Mouse (Mus musculus) MEL (cell line): ENCODE measurements around the gene Tpx2. TPM values are rescaled to one million over a fixed set of nuclear protein-coding genes. Genes with fewer than 3 reads are reported as not detected.

Source experiments
- DNase-seq: peaks from one replicate; pipeline ENCODE4 v3.0.0; 2011; ENCODE audit warnings: low read depth, low spot score
- H3K27ac ChIP-seq: 2 replicates; pipeline ENCODE4 v1.5.1; 2012; ENCODE audit warnings: low read depth, mild to moderate bottlenecking, control low read depth, low read length, moderate library complexity; ENCODE audit not compliant: control insufficient read depth
- H3K27me3 ChIP-seq, 2 experiments: fragments of 150-350 bp in 1 of 2; sonication (generic) in 1 of 2; 2 replicates each; pipeline ENCODE4 v1.6.1; 2012; ENCODE audit warnings: low read length in 2 of 2, mild to moderate bottlenecking in 2 of 2, improper control_type of control experiment in 1 of 2, moderate library complexity in 1 of 2; ENCODE audit not compliant: insufficient read depth in 2 of 2, control insufficient read depth in 1 of 2
- H3K36me3 ChIP-seq, 2 experiments: 2 replicates each; pipeline ENCODE4 v1.6.1; 2012 to 2014; ENCODE audit warnings: low read length in 2 of 2, improper control_type of control experiment in 1 of 2, inconsistent platforms in 1 of 2, mild to moderate bottlenecking in 1 of 2; ENCODE audit not compliant: insufficient read depth in 2 of 2, control insufficient read depth in 1 of 2
- H3K4me1 ChIP-seq, 2 experiments: fragments of 150-350 bp in 1 of 2; sonication (generic) in 1 of 2; 2 replicates each; pipeline ENCODE4 v1.6.1; 2012; ENCODE audit warnings: low read length in 2 of 2, improper control_type of control experiment in 1 of 2, mild to moderate bottlenecking in 1 of 2; ENCODE audit not compliant: insufficient read depth in 2 of 2, control insufficient read depth in 1 of 2
- H3K4me3 ChIP-seq, 2 experiments: fragments of 150-350 bp in 1 of 2; sonication (generic) in 1 of 2; 2 replicates each; pipeline ENCODE4 v1.5.1; 2012; ENCODE audit warnings: low read depth in 2 of 2, low read length in 2 of 2, mild to moderate bottlenecking in 2 of 2, moderate library complexity in 2 of 2, control low read depth in 1 of 2, improper control_type of control experiment in 1 of 2; ENCODE audit not compliant: control insufficient read depth in 1 of 2, insufficient read depth in 1 of 2
- H3K79me2 ChIP-seq: 2 replicates; pipeline ENCODE4 v1.6.1; 2012; ENCODE audit warnings: mild to moderate bottlenecking, low read length, moderate library complexity; ENCODE audit not compliant: control insufficient read depth, poor library complexity, insufficient read depth
- H3K9ac ChIP-seq: 2 replicates; pipeline ENCODE4 v1.6.1; 2012; ENCODE audit warnings: low read depth, mild to moderate bottlenecking, control low read depth, low read length, moderate library complexity; ENCODE audit not compliant: control insufficient read depth, poor library complexity, severe bottlenecking
- H3K9me3 ChIP-seq: fragments of 150-350 bp; sonication (generic); replicated peaks from 2 replicates; pipeline ENCODE4 v1.6.1; 2012; ENCODE audit warnings: mild to moderate bottlenecking, low read length, improper control_type of control experiment, moderate library complexity; ENCODE audit not compliant: insufficient read depth
- CTCF ChIP-seq, 3 experiments: IDR thresholded peaks in 2 of 3; conservative IDR thresholded peaks in 1 of 3; 2 replicates each; pipeline ENCODE4 v1.5.1; 2011 to 2012; ENCODE audit warnings: low read length in 3 of 3, low read depth in 2 of 3, mild to moderate bottlenecking in 2 of 3, improper control_type of control experiment in 1 of 3, inconsistent platforms in 1 of 3, mixed read lengths in 1 of 3, moderate library complexity in 1 of 3; ENCODE audit not compliant: control insufficient read depth in 1 of 3, insufficient read depth in 1 of 3, poor library complexity in 1 of 3, severe bottlenecking in 1 of 3
- EP300 ChIP-seq, 2 experiments: IDR thresholded peaks; 2 replicates each; pipeline ENCODE4 v1.6.1; 2011; ENCODE audit warnings: improper control_type of control experiment in 2 of 2, low read length in 2 of 2, low read depth in 1 of 2, mild to moderate bottlenecking in 1 of 2
- ETS1 ChIP-seq: IDR thresholded peaks from 2 replicates; pipeline ENCODE4 v1.6.1; 2012; ENCODE audit warnings: low read depth, mild to moderate bottlenecking, inconsistent platforms, low read length, improper control_type of control experiment, moderate library complexity
- GABPA ChIP-seq: IDR thresholded peaks from 2 replicates; pipeline ENCODE4 v1.6.1; 2012; ENCODE audit warnings: low read depth, mild to moderate bottlenecking, inconsistent platforms, low read length, improper control_type of control experiment, moderate library complexity
- MAX ChIP-seq: IDR thresholded peaks from 2 replicates; pipeline ENCODE4 v1.6.1; 2011; ENCODE audit warnings: low read length, improper control_type of control experiment
- MAZ ChIP-seq: IDR thresholded peaks from 2 replicates; pipeline ENCODE4 v1.6.1; 2012; ENCODE audit warnings: low read depth, mild to moderate bottlenecking, inconsistent platforms, low read length, improper control_type of control experiment
- MEF2A ChIP-seq: IDR thresholded peaks from 2 replicates; pipeline ENCODE4 v1.6.1; 2014; ENCODE audit warnings: low read depth, mild to moderate bottlenecking, inconsistent platforms, low read length, improper control_type of control experiment; ENCODE audit not compliant: poor library complexity, insufficient replicate concordance, severe bottlenecking; ENCODE audit errors: extremely low read depth
- MYB ChIP-seq: IDR thresholded peaks from 2 replicates; pipeline ENCODE4 v1.6.1; 2011; ENCODE audit warnings: mild to moderate bottlenecking, low read depth, low read length, improper control_type of control experiment
- MYC ChIP-seq: IDR thresholded peaks from 2 replicates; pipeline ENCODE4 v1.6.1; 2011; ENCODE audit warnings: low read depth, mild to moderate bottlenecking, low read length, improper control_type of control experiment, moderate library complexity
- NELFE ChIP-seq: IDR thresholded peaks from 2 replicates; pipeline ENCODE4 v1.6.1; 2011; ENCODE audit warnings: low read depth, low read length, improper control_type of control experiment
- NRF1 ChIP-seq: IDR thresholded peaks from 2 replicates; pipeline ENCODE4 v1.6.1; 2014; ENCODE audit warnings: low read depth, mild to moderate bottlenecking, inconsistent platforms, low read length, improper control_type of control experiment, moderate library complexity; ENCODE audit not compliant: poor library complexity, insufficient read depth, severe bottlenecking
- POLR2AphosphoS2 ChIP-seq: IDR thresholded peaks from 2 replicates; pipeline ENCODE4 v1.6.1; 2011; ENCODE audit warnings: low read length, improper control_type of control experiment
- POLR2AphosphoS5 ChIP-seq: IDR thresholded peaks from 2 replicates; pipeline ENCODE4 v1.6.1; 2012; ENCODE audit warnings: low read depth, borderline replicate concordance, mild to moderate bottlenecking, inconsistent platforms, low read length, moderate library complexity, mixed read lengths
- RAD21 ChIP-seq: IDR thresholded peaks from 2 replicates; pipeline ENCODE4 v1.6.1; 2011; ENCODE audit warnings: mild to moderate bottlenecking, low read depth, low read length, improper control_type of control experiment
- RCOR1 ChIP-seq: IDR thresholded peaks from 2 replicates; pipeline ENCODE4 v1.6.1; 2012; ENCODE audit warnings: low read depth, mild to moderate bottlenecking, inconsistent platforms, low read length, improper control_type of control experiment
- SIN3A ChIP-seq: IDR thresholded peaks from 2 replicates; pipeline ENCODE4 v1.6.1; 2012; ENCODE audit warnings: low read length, improper control_type of control experiment, inconsistent platforms
- SMC3 ChIP-seq: IDR thresholded peaks from 2 replicates; pipeline ENCODE4 v1.6.1; 2011; ENCODE audit warnings: low read depth, low read length, improper control_type of control experiment
- UBTF ChIP-seq: IDR thresholded peaks from 2 replicates; pipeline ENCODE4 v1.6.1; 2012; ENCODE audit warnings: low read depth, mild to moderate bottlenecking, inconsistent platforms, low read length, improper control_type of control experiment, moderate library complexity, borderline replicate concordance; ENCODE audit not compliant: insufficient read depth
- USF2 ChIP-seq, 2 experiments: IDR thresholded peaks; 2 replicates each; pipeline ENCODE4 v1.6.1; 2011 to 2012; ENCODE audit warnings: improper control_type of control experiment in 2 of 2, low read length in 2 of 2, borderline replicate concordance in 1 of 2, inconsistent platforms in 1 of 2, low read depth in 1 of 2, mild to moderate bottlenecking in 1 of 2; ENCODE audit not compliant: insufficient read depth in 1 of 2
- ZC3H11A ChIP-seq: IDR thresholded peaks from 2 replicates; pipeline ENCODE4 v1.6.1; 2012; ENCODE audit warnings: low read depth, mild to moderate bottlenecking, inconsistent platforms, low read length, improper control_type of control experiment
- ZKSCAN1 ChIP-seq: IDR thresholded peaks from 2 replicates; pipeline ENCODE4 v1.6.1; 2012; ENCODE audit warnings: low read depth, mild to moderate bottlenecking, inconsistent platforms, low read length, improper control_type of control experiment, moderate library complexity
- ZMIZ1 ChIP-seq: IDR thresholded peaks from 2 replicates; pipeline ENCODE4 v1.6.1; 2012; ENCODE audit warnings: low read depth, mild to moderate bottlenecking, inconsistent platforms, low read length, improper control_type of control experiment, moderate library complexity
- polyA plus RNA-seq, 2 experiments: library from polyadenylated mRNA; stranded (reverse) in 1 of 2; unstranded in 1 of 2; fragments of >175 nt in 1 of 2; fragments of >200 nt in 1 of 2; gene quantifications; 2 replicates each; pipeline versions ENCODE4 v1.2.1 to v1.2.4; 2012; ENCODE audit warnings: low replicate concordance in 2 of 2, low read depth in 1 of 2; ENCODE audit not compliant: insufficient read length in 2 of 2, insufficient read depth in 1 of 2, missing spikeins in 1 of 2
- total RNA-seq: library from RNA; depleted of rRNA; stranded (reverse); fragments of 300-350 nt; gene quantifications from 2 replicates; pipeline ENCODE4 v1.2.3, GENCODE M21; 2012

Tpx2 gene
- total and polyA plus RNA-seq, 3 experiments: 59.3 to 131 TPM; not detected in 1

DNA sequence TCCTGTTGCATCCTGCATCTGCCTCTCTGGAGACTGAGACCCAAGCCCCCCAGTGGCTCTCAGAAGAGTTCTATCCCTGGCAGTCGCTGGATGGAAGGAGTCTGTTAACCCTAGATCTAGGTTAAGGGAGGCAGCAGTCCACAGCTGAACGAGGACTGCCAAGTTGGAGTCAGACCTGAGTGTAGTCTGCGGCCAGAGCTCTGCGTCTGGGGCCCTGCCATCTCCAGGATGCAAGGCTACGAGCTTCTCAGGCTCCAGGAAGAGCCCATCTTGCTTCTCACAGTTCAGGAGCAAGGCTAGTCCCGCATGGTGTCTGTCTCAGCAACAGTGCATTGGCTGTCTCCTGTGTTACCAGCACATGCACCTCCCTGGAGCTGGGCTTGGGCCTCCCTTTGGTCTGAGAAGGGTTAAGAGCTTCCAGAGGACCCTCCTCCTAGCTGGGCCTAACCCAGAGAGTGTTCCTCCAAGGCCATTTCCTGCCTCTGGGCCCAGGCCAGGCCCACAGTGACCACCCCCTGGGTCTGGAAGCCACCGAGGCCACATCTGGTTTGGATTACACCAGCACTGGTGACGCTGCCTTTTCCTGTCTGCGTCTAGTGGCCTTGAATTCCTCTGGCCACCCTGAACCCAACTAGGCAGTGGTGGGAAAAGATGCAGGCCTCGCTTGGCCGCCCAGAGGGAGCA lies 77.6 kb downstream of the Tpx2 start:
- Histone ChIP-seq H3K36me3 (no peaks in the 10 kb centered on the region), H3K79me2 (no peaks in the 10 kb centered on the region), H3K27me3 (no peaks in the 10 kb centered on the region), H3K4me1 (no peaks in the 10 kb centered on the region), H3K27ac (no peak overlapping the region), H3K9ac (no peak overlapping the region), H3K9me3 (no peaks in the 10 kb centered on the region), H3K4me3 (no peak overlapping the region)
- DNase-seq: no peak
- TF ChIP-seq EP300 (IDR thresholded peaks at IDR 0.05; ENCODE audit: low read depth in 1 of 2, low read length in 2 of 2) (no peak), SMC3 (no peak), POLR2AphosphoS2 (no peak), RAD21 (no peak), ZC3H11A (no peak), NELFE (no peak), NRF1 (no peak), GABPA (no peak), USF2 (IDR thresholded peaks at IDR 0.05; ENCODE audit: borderline replicate concordance in 1 of 2, insufficient read depth in 1 of 2, low read depth in 1 of 2, low read length in 2 of 2) (no peak)

DNA sequence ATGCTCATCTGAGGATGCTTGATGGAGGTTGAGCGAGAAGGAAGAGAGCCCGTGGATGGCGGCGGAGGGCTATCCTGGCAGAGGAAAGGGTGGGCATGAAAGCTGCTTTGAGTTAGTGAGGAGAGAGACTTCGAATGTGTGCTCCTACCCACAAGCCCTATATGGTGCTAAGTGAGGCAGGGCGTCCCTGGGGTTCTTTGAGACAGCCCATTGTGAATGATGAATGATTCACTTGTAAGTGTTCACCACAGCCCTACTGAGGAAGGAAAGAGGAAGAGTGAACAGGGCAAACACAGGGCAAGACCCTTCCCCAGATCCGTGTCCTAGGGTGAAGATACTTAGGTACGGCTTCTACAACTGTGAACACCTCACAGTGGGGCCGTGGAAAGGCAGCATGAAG lies 79.1 kb downstream of the Tpx2 start:
- H3K36me3 ChIP-seq: no peaks in the 10 kb centered on the region
- H3K27ac ChIP-seq: no peak overlapping the region
- no peaks in the 10 kb centered on the region for H3K27me3 ChIP-seq
- no peaks in the 10 kb centered on the region for H3K9me3 ChIP-seq
- H3K4me1 ChIP-seq: no peaks in the 10 kb centered on the region
- TF ChIP-seq GABPA (no peak), UBTF (no peak), NRF1 (no peak)
- TF ChIP-seq, all 39 proteins: peak for 0
- no peak for DNase-seq
- Histone ChIP-seq H3K9ac (no peak overlapping the region), H3K4me3 (no peak overlapping the region), H3K79me2 (no peaks in the 10 kb centered on the region)

DNA sequence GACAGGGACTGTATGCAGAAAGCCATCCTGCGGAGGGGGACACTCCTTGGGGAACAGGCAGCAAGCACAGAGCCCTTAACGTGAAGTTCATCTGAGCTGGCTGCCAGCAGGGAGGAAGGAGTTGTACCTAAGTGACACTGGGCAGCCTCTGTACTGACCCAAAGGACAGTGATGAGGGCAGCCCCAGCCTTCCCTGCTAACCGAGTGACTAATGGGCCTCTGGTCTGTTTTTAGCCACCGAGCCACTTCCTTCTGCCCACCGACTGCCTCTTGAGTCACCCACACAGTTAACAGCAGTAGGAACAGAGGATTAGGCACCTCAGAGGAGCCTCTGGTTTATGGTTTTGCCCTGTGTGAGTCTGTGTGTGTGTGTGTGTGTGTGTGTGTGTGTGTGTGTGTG lies 79.6 kb downstream of the Tpx2 start:
- no peak overlapping the region for H3K4me3 ChIP-seq
- H3K79me2 ChIP-seq: no peaks in the 10 kb centered on the region
- H3K36me3 ChIP-seq: no peaks in the 10 kb centered on the region
- no peak overlapping the region for H3K9ac ChIP-seq
- H3K27me3 ChIP-seq: no peaks in the 10 kb centered on the region
- DNase-seq: no peak
- no peaks in the 10 kb centered on the region for H3K9me3 ChIP-seq
- H3K27ac ChIP-seq: no peak overlapping the region
- TF ChIP-seq SIN3A (no peak), MYC (no peak), MEF2A (no peak), MAZ (no peak), RAD21 (no peak), ZMIZ1 (no peak), NELFE (no peak), RCOR1 (no peak), ZKSCAN1 (no peak), GABPA (no peak), ZC3H11A (no peak), ETS1 (no peak), MAX (no peak), USF2 (IDR thresholded peaks at IDR 0.05; ENCODE audit: borderline replicate concordance in 1 of 2, insufficient read depth in 1 of 2, low read depth in 1 of 2, low read length in 2 of 2) (no peak), POLR2AphosphoS5 (no peak), CTCF (IDR thresholded peaks at IDR 0.05 in 2 of 3, conservative IDR thresholded peaks at IDR 0.05 in 1 of 3; ENCODE audit: control insufficient read depth in 1 of 3, insufficient read depth in 1 of 3, low read depth in 2 of 3, low read length in 3 of 3, poor library complexity in 1 of 3, severe bottlenecking in 1 of 3) (no peak), MYB (no peak)
- no peaks in the 10 kb centered on the region for H3K4me1 ChIP-seq
